Mouse (Mus musculus) CH12.LX (cell line): ENCODE measurements around the gene Arhgef12. TPM values are rescaled to one million over a fixed set of nuclear protein-coding genes. Genes with fewer than 3 reads are reported as not detected.

Source experiments
- DNase-seq: peaks from one replicate; pipeline ENCODE4 v3.0.0-alpha.2; 2013; ENCODE audit errors: extremely low read depth
- H3K27ac ChIP-seq: 2 replicates; pipeline ENCODE4 v1.5.1; 2012; ENCODE audit warnings: low read depth, mild to moderate bottlenecking, control low read depth, moderate library complexity; ENCODE audit not compliant: insufficient read depth
- H3K27me3 ChIP-seq: replicated peaks from 2 replicates; pipeline ENCODE3; 2012; ENCODE audit warnings: inconsistent platforms
- H3K36me3 ChIP-seq, 2 experiments: replicated peaks in 1 of 2; 2 replicates each; pipeline versions ENCODE3 to v1.6.1; 2012; ENCODE audit warnings: inconsistent platforms in 1 of 2, low read length in 1 of 2, mild to moderate bottlenecking in 1 of 2, mixed read lengths in 1 of 2, moderate library complexity in 1 of 2; ENCODE audit not compliant: control insufficient read depth in 1 of 2, insufficient read depth in 1 of 2
- H3K4me1 ChIP-seq, 2 experiments: 2 replicates each; pipeline ENCODE4 v1.6.1; 2012; ENCODE audit warnings: inconsistent platforms in 1 of 2, moderate library complexity in 1 of 2; ENCODE audit not compliant: insufficient read depth in 2 of 2, control insufficient read depth in 1 of 2
- H3K4me2 ChIP-seq: 2 replicates; pipeline ENCODE4 v1.6.1; 2012; ENCODE audit warnings: low read depth, mild to moderate bottlenecking, control low read depth; ENCODE audit not compliant: poor library complexity, insufficient read depth, severe bottlenecking
- H3K4me3 ChIP-seq, 3 experiments: fragments of 150-350 bp in 1 of 3; sonication (generic) in 1 of 3; replicated peaks in 1 of 3; 2 replicates each; pipeline versions ENCODE3 to v1.5.1; 2011 to 2012; ENCODE audit warnings: low read depth in 2 of 3, low read length in 2 of 3, mild to moderate bottlenecking in 2 of 3, moderate library complexity in 2 of 3, control low read depth in 1 of 3, improper control_type of control experiment in 1 of 3, inconsistent platforms in 1 of 3, mixed read lengths in 1 of 3; ENCODE audit not compliant: poor library complexity in 1 of 3
- H3K79me2 ChIP-seq: replicated peaks from 2 replicates; pipeline ENCODE4 v1.6.1; 2012; ENCODE audit warnings: mild to moderate bottlenecking, moderate library complexity; ENCODE audit not compliant: control insufficient read depth, poor library complexity, insufficient read depth, severe bottlenecking; ENCODE audit errors: extremely low read depth
- H3K9ac ChIP-seq: 2 replicates; pipeline ENCODE4 v1.6.1; 2012; ENCODE audit warnings: low read depth, mild to moderate bottlenecking, control low read depth, moderate library complexity; ENCODE audit not compliant: insufficient read depth
- H3K9me3 ChIP-seq: replicated peaks from 2 replicates; pipeline ENCODE3; 2012; ENCODE audit warnings: low read length, inconsistent platforms, mixed read lengths
- BHLHE40 ChIP-seq: IDR thresholded peaks from 2 replicates; pipeline ENCODE4 v1.6.1; 2011; ENCODE audit warnings: mild to moderate bottlenecking, low read depth, low read length, improper control_type of control experiment
- CHD2 ChIP-seq: IDR thresholded peaks from 2 replicates; pipeline ENCODE4 v1.6.1; 2011; ENCODE audit warnings: low read length, improper control_type of control experiment
- ELF1 ChIP-seq: IDR thresholded peaks from 2 replicates; pipeline ENCODE4 v1.6.1; 2014; ENCODE audit warnings: low read depth, mild to moderate bottlenecking, inconsistent platforms, low read length, improper control_type of control experiment
- EP300 ChIP-seq: IDR thresholded peaks from 2 replicates; pipeline ENCODE4 v1.6.1; 2011; ENCODE audit warnings: low read length, improper control_type of control experiment
- ETS1 ChIP-seq: conservative IDR thresholded peaks from 2 replicates; pipeline ENCODE4 v1.6.1; 2012; ENCODE audit warnings: low read depth, mild to moderate bottlenecking, inconsistent platforms, low read length, improper control_type of control experiment, moderate library complexity
- HCFC1 ChIP-seq: IDR thresholded peaks from 2 replicates; pipeline ENCODE4 v1.6.1; 2012; ENCODE audit warnings: low read depth, mild to moderate bottlenecking, inconsistent platforms, low read length, improper control_type of control experiment
- KAT2A ChIP-seq: IDR thresholded peaks from 2 replicates; pipeline ENCODE4 v1.6.1; 2012; ENCODE audit warnings: low read length, improper control_type of control experiment, inconsistent platforms; ENCODE audit not compliant: insufficient replicate concordance
- MAFK ChIP-seq: IDR thresholded peaks from 2 replicates; pipeline ENCODE4 v1.6.1; 2011; ENCODE audit warnings: low read length, improper control_type of control experiment; ENCODE audit not compliant: insufficient replicate concordance
- MAX ChIP-seq: IDR thresholded peaks from 2 replicates; pipeline ENCODE4 v1.6.1; 2011; ENCODE audit warnings: low read length, improper control_type of control experiment
- MXI1 ChIP-seq: IDR thresholded peaks from 2 replicates; pipeline ENCODE4 v1.6.1; 2011; ENCODE audit warnings: mild to moderate bottlenecking, low read depth, low read length, improper control_type of control experiment
- MYC ChIP-seq: IDR thresholded peaks from 2 replicates; pipeline ENCODE4 v1.6.1; 2011; ENCODE audit warnings: low read depth, mild to moderate bottlenecking, improper control_type of control experiment, low read length
- NELFE ChIP-seq: IDR thresholded peaks from 2 replicates; pipeline ENCODE4 v1.6.1; 2011; ENCODE audit warnings: low read depth, low read length, improper control_type of control experiment
- NRF1 ChIP-seq: IDR thresholded peaks from 2 replicates; pipeline ENCODE4 v1.6.1; 2014; ENCODE audit warnings: low read depth, mild to moderate bottlenecking, inconsistent platforms, low read length, improper control_type of control experiment, moderate library complexity
- POLR2A ChIP-seq: IDR thresholded peaks from 2 replicates; pipeline ENCODE4 v1.6.1; 2011; ENCODE audit warnings: low read depth, mild to moderate bottlenecking, improper control_type of control experiment, low read length
- POLR2AphosphoS2 ChIP-seq: IDR thresholded peaks from 2 replicates; pipeline ENCODE4 v1.6.1; 2011; ENCODE audit warnings: low read depth, low read length, improper control_type of control experiment
- RAD21 ChIP-seq: IDR thresholded peaks from 2 replicates; pipeline ENCODE4 v1.6.1; 2011; ENCODE audit warnings: low read depth, mild to moderate bottlenecking, low read length, improper control_type of control experiment, moderate library complexity
- SIN3A ChIP-seq: IDR thresholded peaks from 2 replicates; pipeline ENCODE4 v1.6.1; 2012; ENCODE audit warnings: low read length, improper control_type of control experiment, inconsistent platforms
- SMC3 ChIP-seq: IDR thresholded peaks from 2 replicates; pipeline ENCODE4 v1.6.1; 2011; ENCODE audit warnings: low read depth, low read length, improper control_type of control experiment
- TBP ChIP-seq: conservative IDR thresholded peaks from 2 replicates; pipeline ENCODE4 v1.6.1; 2011; ENCODE audit warnings: low read depth, low read length, improper control_type of control experiment
- USF1 ChIP-seq: IDR thresholded peaks from 2 replicates; pipeline ENCODE4 v1.6.1; 2014; ENCODE audit warnings: low read depth, mild to moderate bottlenecking, inconsistent platforms, low read length, improper control_type of control experiment
- USF2 ChIP-seq: conservative IDR thresholded peaks from 2 replicates; pipeline ENCODE4 v1.6.1; 2011; ENCODE audit warnings: low read depth, low read length, improper control_type of control experiment
- ZC3H11A ChIP-seq: IDR thresholded peaks from 2 replicates; pipeline ENCODE4 v1.6.1; 2012; ENCODE audit warnings: low read depth, mild to moderate bottlenecking, inconsistent platforms, low read length, improper control_type of control experiment
- ZKSCAN1 ChIP-seq: IDR thresholded peaks from 2 replicates; pipeline ENCODE4 v1.6.1; 2012; ENCODE audit warnings: low read depth, inconsistent platforms, low read length, improper control_type of control experiment, borderline replicate concordance
- ZNF384 ChIP-seq: IDR thresholded peaks from 2 replicates; pipeline ENCODE4 v1.6.1; 2012; ENCODE audit warnings: low read depth, low read length, improper control_type of control experiment, inconsistent platforms
- dilution Hi-C: fragments of 300-500 bp; cut with MboI; formaldehyde crosslinking; loops from 2 replicates; pipeline ENCODE4 v1.14.3; 2020; ENCODE audit warnings: low sequenced_read_pairs; ENCODE audit not compliant: extremely low pct_unique_long_range_greater_than_20kb, extremely low pct_ligation_motif_present
- in situ Hi-C: fragments of 300-500 bp; cut with MboI; formaldehyde crosslinking; loops from 3 replicates; pipeline ENCODE4 v1.14.3; 2019; ENCODE audit warnings: low sequenced_read_pairs, low pct_ligation_motif_present, low pct_unique_long_range_greater_than_20kb, mixed read lengths
- polyA plus RNA-seq: library from polyadenylated mRNA; unstranded; fragments of >175 nt; gene quantifications from 2 replicates; pipeline ENCODE4 v1.2.1, GENCODE M21; 2012; ENCODE audit warnings: low read depth; ENCODE audit not compliant: insufficient read length
- total RNA-seq, 2 experiments: library from RNA; depleted of rRNA; stranded (reverse); fragments of 300-350 nt in 1 of 2; fragments of >200 nt in 1 of 2; gene quantifications; 2 replicates each; pipeline ENCODE4 v1.2.3; 2012 to 2014

The Arhgef12 gene
- total and polyA plus RNA-seq, 3 experiments: 4.9 to 9.4 (median 8.7) TPM

DNA sequence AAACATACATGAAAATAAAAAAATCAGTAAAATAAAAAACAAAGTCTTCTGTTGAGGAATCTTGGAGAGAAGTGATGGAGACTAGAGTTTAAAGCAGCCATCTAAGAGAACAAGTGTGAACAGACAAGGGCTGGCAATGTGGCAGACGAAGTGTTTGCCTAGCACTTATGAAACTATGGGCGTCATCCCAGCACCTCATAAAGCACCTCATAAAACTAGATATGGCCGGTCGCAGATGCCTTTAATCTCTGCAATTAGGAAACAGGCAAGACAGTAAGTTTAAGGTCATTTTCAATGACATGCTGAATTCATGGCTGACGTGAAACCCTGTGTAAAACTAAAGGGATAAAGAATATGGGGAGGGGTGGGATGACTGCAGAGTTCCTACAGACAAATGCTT lies 103.2 kb downstream of the Arhgef12 start:
- Histone ChIP-seq H3K9ac (no peak overlapping the region), H3K4me2 (no peak overlapping the region), H3K27me3 (no peaks in the 10 kb centered on the region), H3K79me2 (no peaks in the 10 kb centered on the region), H3K36me3 (peaks cover 29 to 66% of the 10 kb centered on the region in 2 experiments), H3K9me3 (no peaks in the 10 kb centered on the region), H3K4me1 (no peaks in the 10 kb centered on the region), H3K4me3 (no peak overlapping the region), H3K27ac (no peak overlapping the region)
- dilution Hi-C loops (no loop called here), in situ Hi-C loops (loop anchor here (5.0 kb wide), 1 partner anchor 103 kb away; the partner anchor contains the start of gene Arhgef12)
- no peak for DNase-seq
- TF ChIP-seq NELFE (no peak), MAX (no peak), SIN3A (no peak), USF2 (no peak), SMC3 (no peak), ELF1 (no peak), POLR2A (no peak), EP300 (no peak), ZNF384 (no peak), TBP (no peak), HCFC1 (no peak), USF1 (no peak), POLR2AphosphoS2 (no peak), ETS1 (no peak), NRF1 (no peak), MAFK (no peak), CHD2 (no peak), MXI1 (no peak)

DNA sequence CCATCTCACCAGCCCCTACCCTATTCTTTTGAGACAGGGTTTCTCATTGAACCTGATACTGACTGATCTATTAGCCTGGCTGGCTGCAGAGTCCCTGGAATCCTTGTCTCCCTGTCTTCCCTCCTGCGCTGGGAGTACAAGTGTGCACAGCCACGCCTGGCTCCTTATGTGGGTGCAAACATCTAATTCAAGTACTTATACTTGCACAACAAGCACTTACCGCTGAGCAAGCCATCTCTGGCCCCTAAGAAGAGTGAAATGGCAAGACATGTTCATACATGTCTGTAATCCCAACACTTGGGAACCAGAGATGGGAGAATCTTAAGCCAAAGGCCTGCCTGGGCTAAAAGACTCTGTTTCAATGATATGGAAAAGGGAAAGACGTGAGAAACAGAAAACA lies 104.0 kb downstream of the Arhgef12 start:
- no peak overlapping the region for H3K27ac ChIP-seq
- no peak overlapping the region for H3K9ac ChIP-seq
- H3K4me1 ChIP-seq: no peaks in the 10 kb centered on the region
- no peak for TF ChIP-seq TBP
- TF ChIP-seq MYC: no peak
- no peak for TF ChIP-seq MXI1
- no peak for TF ChIP-seq KAT2A
- no peak for TF ChIP-seq RAD21
- TF ChIP-seq USF1: no peak
- no peak for TF ChIP-seq ZC3H11A
- TF ChIP-seq ZKSCAN1: no peak
- no peak for TF ChIP-seq ELF1
- no peak for TF ChIP-seq EP300
- TF ChIP-seq MAFK: no peak
- TF ChIP-seq ZNF384: no peak
- TF ChIP-seq BHLHE40: no peak
- H3K79me2 ChIP-seq: no peaks in the 10 kb centered on the region
- H3K4me3 ChIP-seq: no peak overlapping the region
- H3K27me3 ChIP-seq: no peaks in the 10 kb centered on the region
- in situ Hi-C loops: loop anchor here (5.0 kb wide), 1 partner anchor 104 kb away; the partner anchor contains the start of gene Arhgef12
- H3K9me3 ChIP-seq: no peaks in the 10 kb centered on the region
- dilution Hi-C loops: no loop called here
- DNase-seq: no peak
- no peak overlapping the region for H3K4me2 ChIP-seq
- H3K36me3 ChIP-seq: peaks cover 36 to 73% of the 10 kb centered on the region in 2 experiments
